Mouse (Mus musculus) brown adipose tissue, adult 24 weeks (tissue): ENCODE results near the gene Ppm1h. TPM values are rescaled to one million over a fixed set of nuclear protein-coding genes. Genes with fewer than 3 reads are reported as not detected.

ENCODE experiments used
- H3K27ac ChIP-seq: fragments of 200-500 bp; replicated peaks from 2 replicates; pipeline ENCODE4 v1.5.1; 2012; ENCODE audit warnings: low read depth, mild to moderate bottlenecking, low read length
- H3K4me1 ChIP-seq: fragments of 200-500 bp; 2 replicates; pipeline ENCODE4 v1.6.1; 2012; ENCODE audit warnings: low read length, mixed read lengths; ENCODE audit not compliant: control insufficient read depth, insufficient read depth, insufficient read length
- H3K4me3 ChIP-seq: fragments of 200-500 bp; 2 replicates; pipeline ENCODE4 v1.5.1; 2012; ENCODE audit warnings: low read depth, mild to moderate bottlenecking, low read length, moderate library complexity; ENCODE audit not compliant: insufficient read depth
- polyA plus RNA-seq: library from polyadenylated mRNA; stranded (reverse); fragments of >200 nt; gene quantifications from 2 replicates; pipeline ENCODE4 v1.2.4, GENCODE M21; 2012; ENCODE audit not compliant: missing spikeins, insufficient read depth, insufficient read length

The Ppm1h gene
- polyA plus RNA-seq, 1 experiment: 0.67 TPM

GRCm38 (mm10) chr10:122685836-122686531 is 7.4 kb downstream of the Ppm1h start:
- H3K4me1 ChIP-seq: no peaks in the 10 kb centered on the region
- H3K4me3 ChIP-seq: no peak overlapping the region
- no peak overlapping the region for H3K27ac ChIP-seq

DNA sequence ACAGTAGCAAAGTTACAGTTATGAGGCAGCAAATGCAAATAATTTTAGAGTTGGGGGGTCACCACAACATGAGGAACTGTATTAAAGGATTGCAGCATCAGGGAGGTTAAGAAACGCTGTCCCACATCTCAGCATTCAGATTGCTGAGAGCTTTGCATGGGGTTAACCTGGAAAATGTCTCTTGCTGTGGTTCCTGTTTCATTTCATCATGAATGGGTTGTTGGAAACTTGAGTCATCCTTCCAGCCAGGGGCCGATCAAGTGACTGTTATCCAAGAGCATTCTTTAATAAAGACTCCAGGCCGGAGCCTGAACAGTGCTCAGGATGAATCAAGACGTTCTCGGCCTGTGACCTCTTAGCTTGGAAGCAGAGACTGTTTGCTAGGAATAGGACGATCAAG is 12.1 kb downstream of the Ppm1h start:
- Histone ChIP-seq H3K27ac (no peak overlapping the region), H3K4me1 (no peaks in the 10 kb centered on the region; the same call in 1 of the 2 replicates), H3K4me3 (no peak overlapping the region)

GRCm38 (mm10) chr10:122693158-122693777 is 14.7 kb downstream of the Ppm1h start:
- Histone ChIP-seq H3K27ac (no peak overlapping the region), H3K4me1 (no peaks in the 10 kb centered on the region; the same call in 1 of the 2 replicates), H3K4me3 (no peak overlapping the region)

- Histone ChIP-seq H3K4me1 (no peaks in the 10 kb centered on the region; the same call in 1 of the 2 replicates), H3K4me3 (no peak overlapping the region), H3K27ac (no peak overlapping the region)
These were observed 15.5 kb downstream of the Ppm1h start for GRCm38 (mm10) chr10:122693911-122694618.

- Histone ChIP-seq H3K27ac (no peak overlapping the region), H3K4me1 (no peaks in the 10 kb centered on the region; the same call in 1 of the 2 replicates), H3K4me3 (no peak overlapping the region)
These were observed 17.8 kb downstream of the Ppm1h start for GRCm38 (mm10) chr10:122696335-122696734.

- Histone ChIP-seq H3K4me1 (no peaks in the 10 kb centered on the region; the same call in 1 of the 2 replicates), H3K27ac (no peak overlapping the region)
These were observed 19.8 kb downstream of the Ppm1h start for GRCm38 (mm10) chr10:122698347-122698746.

DNA sequence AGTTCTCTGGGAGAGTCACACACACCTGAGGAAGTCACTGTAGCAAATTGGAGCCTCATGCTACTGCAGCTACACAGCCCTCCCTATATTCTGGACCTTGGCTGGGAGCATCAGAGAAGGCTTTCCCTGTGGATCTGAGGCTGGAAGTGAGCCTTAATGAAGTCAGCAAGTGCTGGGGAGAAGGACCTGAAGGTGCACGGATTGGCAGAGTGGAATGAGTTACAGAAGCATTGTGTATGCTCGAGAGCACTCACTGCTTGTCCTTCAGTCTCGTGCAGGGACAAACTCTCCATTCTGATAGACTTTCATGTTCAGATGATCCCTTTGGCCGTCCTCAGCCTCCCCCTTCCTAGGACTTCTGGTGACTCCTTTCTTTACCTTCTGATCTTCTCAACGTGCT is 26.3 kb downstream of the Ppm1h start:
- Histone ChIP-seq H3K4me1 (no peaks in the 10 kb centered on the region), H3K4me3 (no peak overlapping the region), H3K27ac (no peak overlapping the region)

More at GRCm38 (mm10) chr10:122698347-122698746, 19.8 kb downstream of the Ppm1h start:
- H3K4me3 ChIP-seq: no peak overlapping the region

- Histone ChIP-seq H3K4me1 (no peaks in the 10 kb centered on the region), H3K27ac (no peak overlapping the region), H3K4me3 (no peak overlapping the region)
These were observed 26.9 kb downstream of the Ppm1h start for GRCm38 (mm10) chr10:122705457-122705856.

DNA sequence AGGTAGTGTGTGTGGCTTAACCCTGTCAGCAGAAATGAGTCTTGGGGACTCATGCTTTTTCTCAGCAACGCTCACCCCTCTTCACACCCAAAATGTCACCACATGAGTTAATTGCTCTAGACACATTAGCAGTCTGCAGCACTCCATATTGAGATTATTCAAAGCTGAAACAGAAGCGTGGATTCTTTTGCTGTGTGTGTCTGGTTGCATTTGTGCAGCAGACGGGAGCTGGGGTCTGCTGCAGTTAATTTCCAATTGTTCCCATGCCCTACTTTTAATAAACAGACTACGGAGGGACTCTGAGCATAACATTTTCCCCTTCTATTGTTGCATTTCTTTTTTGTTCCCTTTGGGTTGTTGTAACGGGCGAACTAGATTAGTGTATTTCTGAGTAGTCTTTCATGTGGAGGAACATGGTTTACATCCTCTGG is 32.8 kb downstream of the Ppm1h start:
- Histone ChIP-seq H3K4me1 (peaks cover 4% of the 10 kb centered on the region; the same call in 1 of the 2 replicates), H3K4me3 (no peak overlapping the region)

DNA sequence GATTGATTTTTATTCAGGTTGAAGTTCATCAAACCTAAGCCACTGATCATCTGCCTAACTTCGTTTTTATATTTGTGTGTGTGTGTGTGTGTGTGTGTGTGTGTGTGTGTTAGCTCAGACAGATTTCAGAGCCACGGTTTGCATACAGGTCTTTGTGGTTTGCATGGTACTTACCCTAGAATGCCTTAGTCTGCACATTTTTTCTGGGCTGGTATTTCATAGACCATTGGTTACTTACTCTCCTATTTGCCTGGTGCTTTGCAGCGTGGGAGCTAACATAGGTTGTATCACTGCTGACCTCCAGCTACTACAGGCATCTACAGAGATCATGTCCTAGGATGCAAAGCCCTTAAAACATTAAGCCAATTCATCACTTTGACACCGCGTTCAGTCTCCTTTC is 33.7 kb downstream of the Ppm1h start:
- Histone ChIP-seq H3K27ac (no peak overlapping the region), H3K4me3 (no peak overlapping the region), H3K4me1 (peaks cover 4% of the 10 kb centered on the region; the same call in 1 of the 2 replicates)

More for the DNA sequence above, 32.8 kb downstream of the Ppm1h start:
- no peak overlapping the region for H3K27ac ChIP-seq

- no peak overlapping the region for H3K4me3 ChIP-seq
- peaks cover 8% of the 10 kb centered on the region; the same call in 1 of the 2 replicates for H3K4me1 ChIP-seq
- H3K27ac ChIP-seq: no peak overlapping the region
These were observed 37.3 kb downstream of the Ppm1h start for GRCm38 (mm10) chr10:122715856-122716255.

- Histone ChIP-seq H3K27ac (no peak overlapping the region), H3K4me1 (peaks cover 5% of the 10 kb centered on the region; the same call in 1 of the 2 replicates), H3K4me3 (no peak overlapping the region)
These were observed 37.7 kb downstream of the Ppm1h start for GRCm38 (mm10) chr10:122716286-122716685.

DNA sequence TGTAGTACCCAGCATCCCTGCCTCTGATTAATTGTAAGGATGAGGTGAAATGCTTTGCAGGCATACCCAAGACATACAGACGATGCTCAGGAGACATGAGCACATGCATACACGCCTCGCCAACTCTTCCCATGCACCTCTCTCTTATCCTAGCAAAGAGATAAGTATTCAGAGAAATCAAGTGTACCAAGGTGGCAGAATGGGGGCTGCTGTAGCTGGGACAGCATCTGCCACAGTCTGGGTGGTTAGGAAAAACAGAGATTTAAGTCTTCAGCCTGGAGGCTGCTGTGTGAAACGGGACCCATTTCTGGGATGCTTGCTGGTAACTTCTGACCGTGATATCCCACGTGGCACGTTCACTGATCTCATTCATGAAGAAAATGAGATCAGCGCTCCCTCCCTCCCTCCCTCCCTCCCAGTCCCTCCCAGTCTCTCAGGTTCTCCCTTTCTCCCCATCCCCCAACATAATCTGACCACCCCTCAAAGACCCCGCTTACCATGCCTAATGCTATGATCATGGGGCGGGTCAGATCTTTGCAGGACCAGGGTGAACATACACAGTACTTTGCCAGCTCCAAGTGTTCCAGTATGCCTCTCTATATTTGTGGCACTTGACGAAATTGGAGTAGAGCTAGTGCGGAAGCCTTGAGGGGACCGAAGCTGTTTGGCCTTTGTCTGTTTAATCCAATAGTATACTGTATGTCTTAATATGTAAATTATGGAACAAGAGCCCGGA is 38.3 kb downstream of the Ppm1h start:
- H3K4me3 ChIP-seq: no peak overlapping the region
- H3K27ac ChIP-seq: no peak overlapping the region
- H3K4me1 ChIP-seq: peaks cover 4% of the 10 kb centered on the region; the same call in 1 of the 2 replicates

- H3K27ac ChIP-seq: no peak overlapping the region
- peaks cover 4% of the 10 kb centered on the region; the same call in 1 of the 2 replicates for H3K4me1 ChIP-seq
- H3K4me3 ChIP-seq: no peak overlapping the region
These were observed 39.3 kb downstream of the Ppm1h start for GRCm38 (mm10) chr10:122717754-122718415.
